Mouse (Mus musculus) MEL (cell line): ENCODE results near the gene Eif2b3. TPM values are rescaled to one million over a fixed set of nuclear protein-coding genes. Genes with fewer than 3 reads are reported as not detected.

Source experiments
- DNase-seq: peaks from one replicate; pipeline ENCODE4 v3.0.0; 2011; ENCODE audit warnings: low read depth, low spot score
- H3K27ac ChIP-seq: 2 replicates; pipeline ENCODE4 v1.5.1; 2012; ENCODE audit warnings: low read depth, mild to moderate bottlenecking, control low read depth, low read length, moderate library complexity; ENCODE audit not compliant: control insufficient read depth
- H3K27me3 ChIP-seq, 2 experiments: fragments of 150-350 bp in 1 of 2; sonication (generic) in 1 of 2; 2 replicates each; pipeline ENCODE4 v1.6.1; 2012; ENCODE audit warnings: low read length in 2 of 2, mild to moderate bottlenecking in 2 of 2, improper control_type of control experiment in 1 of 2, moderate library complexity in 1 of 2; ENCODE audit not compliant: insufficient read depth in 2 of 2, control insufficient read depth in 1 of 2
- H3K36me3 ChIP-seq, 2 experiments: 2 replicates each; pipeline ENCODE4 v1.6.1; 2012 to 2014; ENCODE audit warnings: low read length in 2 of 2, improper control_type of control experiment in 1 of 2, inconsistent platforms in 1 of 2, mild to moderate bottlenecking in 1 of 2; ENCODE audit not compliant: insufficient read depth in 2 of 2, control insufficient read depth in 1 of 2
- H3K4me1 ChIP-seq, 2 experiments: fragments of 150-350 bp in 1 of 2; sonication (generic) in 1 of 2; 2 replicates each; pipeline ENCODE4 v1.6.1; 2012; ENCODE audit warnings: low read length in 2 of 2, improper control_type of control experiment in 1 of 2, mild to moderate bottlenecking in 1 of 2; ENCODE audit not compliant: insufficient read depth in 2 of 2, control insufficient read depth in 1 of 2
- H3K4me3 ChIP-seq, 2 experiments: fragments of 150-350 bp in 1 of 2; sonication (generic) in 1 of 2; 2 replicates each; pipeline ENCODE4 v1.5.1; 2012; ENCODE audit warnings: low read depth in 2 of 2, low read length in 2 of 2, mild to moderate bottlenecking in 2 of 2, moderate library complexity in 2 of 2, control low read depth in 1 of 2, improper control_type of control experiment in 1 of 2; ENCODE audit not compliant: control insufficient read depth in 1 of 2, insufficient read depth in 1 of 2
- H3K79me2 ChIP-seq: 2 replicates; pipeline ENCODE4 v1.6.1; 2012; ENCODE audit warnings: mild to moderate bottlenecking, low read length, moderate library complexity; ENCODE audit not compliant: control insufficient read depth, poor library complexity, insufficient read depth
- H3K9ac ChIP-seq: 2 replicates; pipeline ENCODE4 v1.6.1; 2012; ENCODE audit warnings: low read depth, mild to moderate bottlenecking, control low read depth, low read length, moderate library complexity; ENCODE audit not compliant: control insufficient read depth, poor library complexity, severe bottlenecking
- H3K9me3 ChIP-seq: fragments of 150-350 bp; sonication (generic); replicated peaks from 2 replicates; pipeline ENCODE4 v1.6.1; 2012; ENCODE audit warnings: mild to moderate bottlenecking, low read length, improper control_type of control experiment, moderate library complexity; ENCODE audit not compliant: insufficient read depth
- CTCF ChIP-seq, 3 experiments: IDR thresholded peaks in 2 of 3; conservative IDR thresholded peaks in 1 of 3; 2 replicates each; pipeline ENCODE4 v1.5.1; 2011 to 2012; ENCODE audit warnings: low read length in 3 of 3, low read depth in 2 of 3, mild to moderate bottlenecking in 2 of 3, improper control_type of control experiment in 1 of 3, inconsistent platforms in 1 of 3, mixed read lengths in 1 of 3, moderate library complexity in 1 of 3; ENCODE audit not compliant: control insufficient read depth in 1 of 3, insufficient read depth in 1 of 3, poor library complexity in 1 of 3, severe bottlenecking in 1 of 3
- GATA1 ChIP-seq: IDR thresholded peaks from 2 replicates; pipeline ENCODE4 v1.6.1; 2011; ENCODE audit warnings: low read depth, low read length, improper control_type of control experiment
- HCFC1 ChIP-seq: IDR thresholded peaks from 2 replicates; pipeline ENCODE4 v1.6.1; 2012; ENCODE audit warnings: low read depth, mild to moderate bottlenecking, inconsistent platforms, low read length, improper control_type of control experiment, moderate library complexity
- JUND ChIP-seq: IDR thresholded peaks from 2 replicates; pipeline ENCODE4 v1.6.1; 2011; ENCODE audit warnings: low read depth, mild to moderate bottlenecking, improper control_type of control experiment, low read length
- MAZ ChIP-seq: IDR thresholded peaks from 2 replicates; pipeline ENCODE4 v1.6.1; 2012; ENCODE audit warnings: low read depth, mild to moderate bottlenecking, inconsistent platforms, low read length, improper control_type of control experiment
- MXI1 ChIP-seq: IDR thresholded peaks from 2 replicates; pipeline ENCODE4 v1.6.1; 2011; ENCODE audit warnings: mild to moderate bottlenecking, low read depth, low read length, improper control_type of control experiment
- MYB ChIP-seq: IDR thresholded peaks from 2 replicates; pipeline ENCODE4 v1.6.1; 2011; ENCODE audit warnings: mild to moderate bottlenecking, low read depth, low read length, improper control_type of control experiment
- POLR2A ChIP-seq, 2 experiments: IDR thresholded peaks; 2 replicates each; pipeline ENCODE4 v1.6.1; 2011 to 2012; ENCODE audit warnings: low read length in 2 of 2, mild to moderate bottlenecking in 2 of 2, control low read depth in 1 of 2, improper control_type of control experiment in 1 of 2, low read depth in 1 of 2, moderate library complexity in 1 of 2; ENCODE audit not compliant: control insufficient read depth in 1 of 2, insufficient read depth in 1 of 2, poor library complexity in 1 of 2
- POLR2AphosphoS2 ChIP-seq: IDR thresholded peaks from 2 replicates; pipeline ENCODE4 v1.6.1; 2011; ENCODE audit warnings: low read length, improper control_type of control experiment
- POLR2AphosphoS5 ChIP-seq: IDR thresholded peaks from 2 replicates; pipeline ENCODE4 v1.6.1; 2012; ENCODE audit warnings: low read depth, borderline replicate concordance, mild to moderate bottlenecking, inconsistent platforms, low read length, moderate library complexity, mixed read lengths
- RAD21 ChIP-seq: IDR thresholded peaks from 2 replicates; pipeline ENCODE4 v1.6.1; 2011; ENCODE audit warnings: mild to moderate bottlenecking, low read depth, low read length, improper control_type of control experiment
- SMC3 ChIP-seq: IDR thresholded peaks from 2 replicates; pipeline ENCODE4 v1.6.1; 2011; ENCODE audit warnings: low read depth, low read length, improper control_type of control experiment
- TCF12 ChIP-seq: IDR thresholded peaks from 2 replicates; pipeline ENCODE4 v1.6.1; 2014; ENCODE audit warnings: low read depth, mild to moderate bottlenecking, inconsistent platforms, low read length, improper control_type of control experiment, moderate library complexity
- UBTF ChIP-seq: IDR thresholded peaks from 2 replicates; pipeline ENCODE4 v1.6.1; 2012; ENCODE audit warnings: low read depth, mild to moderate bottlenecking, inconsistent platforms, low read length, improper control_type of control experiment, moderate library complexity, borderline replicate concordance; ENCODE audit not compliant: insufficient read depth
- USF1 ChIP-seq: IDR thresholded peaks from 2 replicates; pipeline ENCODE4 v1.6.1; 2014; ENCODE audit warnings: low read depth, mild to moderate bottlenecking, inconsistent platforms, low read length, improper control_type of control experiment, moderate library complexity
- USF2 ChIP-seq, 2 experiments: IDR thresholded peaks; 2 replicates each; pipeline ENCODE4 v1.6.1; 2011 to 2012; ENCODE audit warnings: improper control_type of control experiment in 2 of 2, low read length in 2 of 2, borderline replicate concordance in 1 of 2, inconsistent platforms in 1 of 2, low read depth in 1 of 2, mild to moderate bottlenecking in 1 of 2; ENCODE audit not compliant: insufficient read depth in 1 of 2
- ZNF384 ChIP-seq: IDR thresholded peaks from 2 replicates; pipeline ENCODE4 v1.6.1; 2012; ENCODE audit warnings: low read depth, mild to moderate bottlenecking, inconsistent platforms, low read length, improper control_type of control experiment
- polyA plus RNA-seq, 2 experiments: library from polyadenylated mRNA; stranded (reverse) in 1 of 2; unstranded in 1 of 2; fragments of >175 nt in 1 of 2; fragments of >200 nt in 1 of 2; gene quantifications; 2 replicates each; pipeline versions ENCODE4 v1.2.1 to v1.2.4; 2012; ENCODE audit warnings: low replicate concordance in 2 of 2, low read depth in 1 of 2; ENCODE audit not compliant: insufficient read length in 2 of 2, insufficient read depth in 1 of 2, missing spikeins in 1 of 2
- total RNA-seq: library from RNA; depleted of rRNA; stranded (reverse); fragments of 300-350 nt; gene quantifications from 2 replicates; pipeline ENCODE4 v1.2.3, GENCODE M21; 2012

Eif2b3 gene
- total and polyA plus RNA-seq, 3 experiments = 77.5 to 79.3 TPM; not detected in 1

- TF ChIP-seq SMC3 (peak; percentile 49), ZNF384 (no peak), POLR2AphosphoS5 (no peak), CTCF (IDR thresholded peaks at IDR 0.05 in 2 of 3, conservative IDR thresholded peaks at IDR 0.05 in 1 of 3; ENCODE audit: control insufficient read depth in 1 of 3, insufficient read depth in 1 of 3, low read depth in 2 of 3, low read length in 3 of 3, poor library complexity in 1 of 3, severe bottlenecking in 1 of 3) (peak in 2 of 3 experiments; percentile 23 to 43; a peak in 3 of 6 replicates), RAD21 (peak; percentile 30)
- TF ChIP-seq, all 39 proteins: peak for 3
- Histone ChIP-seq H3K27ac (no peak overlapping the region), H3K9me3 (no peaks in the 10 kb centered on the region), H3K36me3 (no peaks in the 10 kb centered on the region), H3K9ac (no peak overlapping the region), H3K4me1 (no peaks in the 10 kb centered on the region), H3K79me2 (no peaks in the 10 kb centered on the region), H3K4me3 (no peak overlapping the region), H3K27me3 (peaks cover 3 to 7% of the 10 kb centered on the region in 2 experiments; a peak in 3 of 4 replicates)
- no peak for DNase-seq
Measured at GRCm38 (mm10) chr4:116976503-116976902, 42.7 kb upstream of the Eif2b3 start.

GRCm38 (mm10) chr4:116985681-116986080, 33.5 kb upstream of the Eif2b3 start:
- Histone ChIP-seq H3K36me3 (no peaks in the 10 kb centered on the region), H3K9me3 (no peaks in the 10 kb centered on the region), H3K27me3 (no peaks in the 10 kb centered on the region), H3K9ac (no peak overlapping the region), H3K4me1 (0 out of 4 replicates have a peak, but pooled peaks cover 0 to 6% of the 10 kb centered on the region in 2 experiments), H3K27ac (no peak overlapping the region), H3K79me2 (no peaks in the 10 kb centered on the region), H3K4me3 (no peak overlapping the region)
- no peak for TF ChIP-seq USF2 (IDR thresholded peaks at IDR 0.05; ENCODE audit: borderline replicate concordance in 1 of 2, insufficient read depth in 1 of 2, low read depth in 1 of 2, low read length in 2 of 2)
- TF ChIP-seq TCF12 = no peak
- TF ChIP-seq UBTF = no peak
- no peak for TF ChIP-seq POLR2AphosphoS2
- TF ChIP-seq MYB = no peak
- TF ChIP-seq RAD21 = no peak
- TF ChIP-seq GATA1 = no peak
- no peak for TF ChIP-seq JUND
- TF ChIP-seq HCFC1 = no peak
- no peak for TF ChIP-seq MAZ
- TF ChIP-seq POLR2A (IDR thresholded peaks at IDR 0.05; ENCODE audit: control insufficient read depth in 1 of 2, insufficient read depth in 1 of 2, low read depth in 1 of 2, low read length in 2 of 2, poor library complexity in 1 of 2) = no peak
- no peak for TF ChIP-seq CTCF (IDR thresholded peaks at IDR 0.05 in 2 of 3, conservative IDR thresholded peaks at IDR 0.05 in 1 of 3; ENCODE audit: control insufficient read depth in 1 of 3, insufficient read depth in 1 of 3, low read depth in 2 of 3, low read length in 3 of 3, poor library complexity in 1 of 3, severe bottlenecking in 1 of 3)
- no peak for TF ChIP-seq USF1
- no peak for TF ChIP-seq MXI1
- no peak for DNase-seq
